Mouse (Mus musculus) granulocyte monocyte progenitor cell, adult 5-6 weeks (primary cell): Measurements from ENCODE around the gene Gm17655. TPM values are rescaled to one million over a fixed set of nuclear protein-coding genes. Genes with fewer than 3 reads are reported as not detected.
"Not testable (repeated sequence)": the region's sequence is repeated elsewhere in the genome, so short reads cannot be mapped to it uniquely, and the experiment has no call there.

Experiments
- ATAC-seq: replicated peaks from 2 replicates; pipeline ENCODE4 v1.8.0; 2016; ENCODE audit warnings: mild to moderate bottlenecking, moderate TSS enrichment, inconsistent platforms; ENCODE audit not compliant: poor library complexity, severe bottlenecking
- total RNA-seq, 2 experiments: library from RNA; stranded (forward) in 1 of 2; stranded (reverse) in 1 of 2; fragments of 200-712, 200-1000 nt in 1 of 2; fragments of >200 nt in 1 of 2; fragmentation: Nextera tagmentation in 1 of 2; gene quantifications; 2 replicates each; pipeline ENCODE4 v1.2.3; 2014 to 2017

Gm17655 gene
- total RNA-seq (2014; fragmentation: Nextera tagmentation) (5.2 and 20.4 TPM in 2 replicates), total RNA-seq (2017) (4.4 and 12.0 TPM in 2 replicates)

DNA sequence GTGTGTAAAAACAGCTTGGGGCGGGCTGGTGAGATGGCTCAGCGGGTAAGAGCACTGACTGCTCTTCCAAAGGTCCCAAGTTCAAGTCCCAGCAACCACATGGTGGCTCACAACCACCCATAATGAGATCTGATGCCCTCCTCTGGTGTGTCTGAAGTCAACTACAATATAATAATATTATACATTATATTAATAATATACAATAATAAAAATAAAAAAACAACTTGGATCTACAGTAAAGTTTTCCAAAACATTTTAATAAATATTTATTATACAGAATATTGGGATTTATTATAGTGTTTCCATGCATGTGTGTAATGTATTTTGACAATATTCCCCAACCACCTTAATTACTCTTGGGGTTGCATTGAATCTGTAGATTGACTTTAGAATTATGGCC, at the start of gene Gm17655:
Gm17655 (minus strand) TSS at position 101 of the 400 bp plus-strand sequence.
- ATAC-seq = not testable (repeated sequence)

DNA sequence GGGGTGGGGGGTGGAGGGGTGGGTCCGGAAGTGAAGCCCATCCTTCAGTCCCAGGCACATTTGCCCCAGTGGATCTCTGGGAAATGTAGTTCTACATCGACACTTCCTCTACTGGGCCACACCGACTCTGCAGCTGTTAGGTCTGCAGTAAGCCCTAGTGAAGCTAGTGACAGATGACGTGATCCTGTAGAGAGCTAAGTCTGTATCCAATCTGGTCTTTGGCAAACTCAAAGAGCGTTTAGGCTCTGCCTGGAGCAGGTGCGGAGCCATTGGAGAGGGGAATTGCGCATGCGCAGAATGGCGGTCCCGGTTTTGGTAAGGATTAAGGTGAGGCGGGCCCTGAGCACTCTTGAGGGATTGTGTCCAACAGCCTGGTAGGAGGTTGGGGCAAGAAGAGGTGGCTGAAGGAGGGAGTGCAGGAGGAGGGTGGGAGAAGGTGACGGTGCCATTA, 37.7 kb upstream of the Gm17655 start, which contains the start of gene Zfp605:
Zfp605 (plus strand) TSS at position 102 of the 451 bp plus-strand sequence.
- peak; percentile 52 for ATAC-seq

DNA sequence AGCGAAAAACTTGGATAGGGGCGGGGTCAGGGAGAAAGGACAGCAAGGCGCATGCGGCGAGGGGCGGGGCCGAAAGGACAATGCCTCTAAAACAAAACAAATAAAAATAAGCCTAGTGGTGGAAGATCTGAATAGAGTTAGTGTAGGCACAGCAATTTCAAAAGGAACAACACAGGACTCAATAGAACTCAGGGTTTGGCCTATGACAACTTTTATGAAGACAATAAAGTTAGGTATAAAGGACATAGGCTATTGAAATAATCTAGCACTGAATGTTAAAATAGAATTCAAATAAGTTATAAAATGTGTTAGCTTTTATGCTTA, 36.0 kb upstream of the Gm17655 start:
- no peak for ATAC-seq

DNA sequence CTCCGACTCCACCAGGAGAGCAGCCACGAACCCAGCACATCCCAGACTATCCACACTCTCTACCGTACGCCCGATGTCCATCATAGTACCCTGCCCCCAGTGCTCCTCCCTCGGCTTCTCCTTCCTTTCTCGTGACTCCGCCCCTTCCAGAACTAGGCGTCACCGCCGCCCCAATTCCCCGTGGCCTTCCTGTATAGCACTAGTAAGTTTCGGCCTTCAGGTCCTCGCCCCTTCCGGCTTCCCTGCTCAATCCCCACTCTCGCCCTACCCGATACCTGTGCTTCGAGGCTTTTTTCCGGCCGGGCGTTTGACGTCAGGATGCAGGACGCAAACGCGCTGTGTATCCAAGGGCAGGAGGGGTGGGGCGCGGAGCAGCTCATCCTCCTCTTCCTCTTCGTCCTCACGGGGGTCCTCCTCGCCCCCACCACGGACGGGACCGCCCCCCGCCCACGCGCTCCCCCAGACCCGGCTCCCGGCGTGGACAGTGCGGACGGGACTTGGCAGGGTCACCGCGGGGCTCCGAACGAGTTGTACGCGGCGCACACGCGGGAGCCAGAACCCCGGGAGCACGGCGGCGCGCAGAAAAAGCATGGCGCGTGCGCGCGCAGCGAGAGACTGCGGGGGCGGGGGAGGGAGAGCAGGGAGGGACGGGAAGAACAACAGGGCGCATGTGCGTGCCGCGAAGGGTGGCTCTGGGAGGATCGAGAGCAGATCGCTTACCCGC, 35.4 kb upstream of the Gm17655 start, which contains the start of gene Gtpbp6:
Gtpbp6 (minus strand) TSS at position 617 of the 724 bp plus-strand sequence.
- ATAC-seq = peak; percentile 63

DNA sequence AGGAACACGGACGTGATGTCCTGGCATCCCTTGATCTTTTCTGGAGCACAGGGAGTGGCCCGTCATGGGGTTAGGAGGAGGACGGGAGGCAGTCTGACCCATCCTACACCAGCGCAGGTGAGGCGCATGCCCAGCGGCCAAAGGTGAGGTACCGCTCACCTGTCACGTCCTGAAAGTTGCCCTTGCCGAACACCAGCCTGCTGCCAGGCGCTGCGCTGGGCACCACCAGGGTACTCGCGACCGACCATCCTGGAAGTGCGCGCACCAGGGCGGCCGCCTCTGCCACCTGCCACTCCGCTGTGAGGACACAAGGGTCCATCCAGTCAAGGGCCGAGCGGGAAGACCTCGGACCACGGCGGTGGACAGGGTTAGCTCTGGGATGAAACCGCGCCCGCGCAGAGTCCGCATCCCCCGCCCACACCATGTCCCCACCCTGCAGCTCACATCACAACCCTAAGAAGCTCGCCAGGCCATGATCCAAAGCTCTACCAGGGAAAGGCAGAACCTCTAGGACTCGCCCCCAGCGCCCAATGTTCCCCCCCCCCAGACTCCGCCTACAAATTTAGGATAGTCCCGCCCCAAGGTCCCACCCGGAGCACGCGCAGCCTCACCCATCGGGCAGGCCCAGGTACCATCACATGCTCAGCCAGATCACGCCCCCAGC, 34.7 kb upstream of the Gm17655 start:
- no peak for ATAC-seq

DNA sequence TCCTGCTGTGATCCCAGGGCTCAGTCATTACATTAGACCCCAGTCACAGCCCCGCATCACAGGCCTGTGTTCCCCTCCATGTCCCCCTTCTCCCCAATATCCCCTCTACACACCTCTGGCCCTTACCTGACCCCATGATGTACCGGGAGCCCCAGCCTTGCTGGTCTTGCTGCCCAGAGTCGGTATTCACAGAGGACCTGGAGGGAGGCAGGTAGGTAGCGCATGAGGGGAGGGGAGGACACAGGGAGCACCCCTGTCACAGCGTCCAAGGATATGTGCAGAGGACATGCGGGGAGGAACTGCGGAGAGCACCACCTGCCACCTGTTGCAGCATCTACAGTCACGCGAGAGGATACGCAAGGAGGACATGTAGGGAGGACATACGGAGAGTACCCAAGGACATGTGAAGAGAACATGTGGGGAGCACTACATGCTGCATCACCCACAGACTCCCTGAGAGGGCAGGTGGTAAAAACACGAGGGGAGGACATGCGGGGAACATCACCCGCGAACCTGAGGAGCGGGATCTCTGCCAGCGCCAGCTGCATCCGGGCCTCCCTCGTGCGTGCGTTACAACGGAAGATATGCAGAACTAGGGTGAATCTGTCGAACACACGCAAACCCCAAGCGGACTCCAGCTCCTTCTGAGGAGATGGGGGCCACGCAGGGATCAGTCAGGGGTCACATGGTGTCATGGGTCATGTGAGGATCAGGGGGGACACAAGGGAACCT, 34.0 kb upstream of the Gm17655 start:
- ATAC-seq = no peak

DNA sequence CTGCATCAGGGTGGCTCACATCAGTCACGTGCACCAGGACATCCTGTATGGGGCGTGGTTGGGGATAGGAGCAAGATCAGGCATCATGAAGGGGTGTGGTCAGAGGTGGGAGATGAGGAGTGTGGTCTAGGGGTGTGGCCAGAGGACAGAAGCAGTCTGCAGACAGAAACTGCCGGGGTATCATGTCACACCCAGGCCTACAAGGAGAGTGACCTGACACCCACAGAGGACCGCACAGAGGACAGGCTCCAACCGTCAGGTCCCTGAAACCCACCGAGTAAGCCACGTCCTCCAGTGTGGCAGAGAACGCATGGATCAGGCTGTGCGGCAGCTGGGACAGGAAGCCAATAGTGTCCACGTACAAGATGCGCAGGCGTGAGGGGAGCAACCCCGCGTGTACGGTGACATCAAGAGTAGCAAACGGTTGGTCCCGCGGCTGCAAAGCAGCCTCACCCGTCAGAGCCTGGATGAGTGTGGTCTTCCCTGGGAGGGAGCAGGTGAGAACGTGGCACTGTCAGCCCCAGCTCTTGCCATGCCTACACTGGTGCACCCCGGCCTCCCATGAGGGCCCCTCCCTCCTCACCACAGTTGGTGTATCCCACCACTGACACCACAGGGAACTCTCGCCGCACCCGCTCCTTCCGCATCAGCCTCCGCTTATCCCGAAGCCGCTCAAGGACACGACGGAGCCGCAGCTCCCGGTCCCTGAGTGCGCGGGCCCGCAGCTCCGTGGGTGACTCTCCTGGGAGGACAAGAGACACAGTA, 32.5 kb upstream of the Gm17655 start:
- no peak for ATAC-seq

DNA sequence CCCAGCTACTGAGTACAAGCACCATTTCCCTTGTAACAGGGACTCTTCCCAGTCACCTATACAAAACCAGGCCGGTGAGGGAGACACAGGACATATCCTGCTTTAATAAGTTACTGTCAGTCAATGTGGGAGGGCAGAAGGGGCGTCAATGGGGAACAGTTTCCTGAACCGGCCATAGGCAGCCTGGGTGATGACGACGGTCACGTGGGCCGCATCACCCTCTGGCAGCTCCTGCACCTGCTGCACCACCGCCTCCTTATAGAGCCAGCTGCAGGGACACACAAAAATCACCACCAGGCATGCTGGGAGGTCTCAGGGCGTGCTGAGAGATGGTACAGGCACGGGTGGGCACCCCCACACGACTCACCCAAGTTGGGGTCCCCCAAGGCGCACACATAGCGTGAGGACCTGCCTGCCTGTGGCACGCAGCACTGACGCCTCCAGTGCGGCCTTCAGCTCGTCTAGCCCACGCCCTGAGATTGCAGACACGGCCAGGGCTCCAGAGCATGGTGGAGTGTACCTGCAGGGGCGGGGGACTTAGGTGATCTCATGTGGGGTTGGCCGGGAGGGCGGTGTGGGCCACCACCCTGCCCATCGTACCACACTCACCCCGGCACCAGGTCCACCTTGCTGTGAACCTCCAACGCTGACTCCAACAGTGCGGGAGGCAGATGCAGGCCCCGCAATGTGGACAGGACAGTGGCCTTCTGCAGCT, 31.7 kb upstream of the Gm17655 start:
- no peak for ATAC-seq

DNA sequence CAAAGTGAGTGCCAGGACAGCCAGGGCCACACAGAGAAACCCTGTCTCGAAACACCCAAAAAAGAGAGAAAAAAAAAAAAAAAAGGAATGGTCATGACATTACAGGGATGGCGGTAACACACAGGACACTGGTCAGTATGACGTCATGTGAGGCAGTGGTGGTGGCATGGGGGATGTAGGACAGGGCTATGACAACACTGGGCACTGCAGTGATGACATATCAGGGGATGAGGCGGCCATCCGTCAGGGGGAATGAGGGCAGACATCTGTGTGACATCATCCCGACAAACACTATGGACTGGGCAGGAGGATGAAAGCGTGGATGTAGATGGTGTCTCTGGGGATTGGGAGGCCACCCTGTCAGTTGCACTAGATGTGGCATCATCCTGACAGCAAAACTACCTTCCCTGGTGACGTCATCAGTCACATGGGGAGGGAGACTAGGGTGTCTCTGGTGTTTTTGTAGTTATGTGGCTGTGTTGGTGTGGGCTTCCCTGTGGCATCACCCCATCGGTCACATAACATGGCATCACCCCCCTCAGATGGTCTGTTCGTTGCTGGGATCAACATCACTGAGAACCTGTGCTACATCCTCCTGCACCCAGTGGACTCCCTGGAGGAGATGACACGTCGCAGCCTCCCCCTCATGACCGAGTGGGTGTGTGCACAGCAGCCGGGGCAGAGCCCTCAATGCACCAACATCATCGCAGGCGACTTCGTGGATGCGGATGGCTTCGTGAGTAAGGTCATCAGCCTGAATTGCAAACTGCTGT, 30.7 kb upstream of the Gm17655 start:
- no peak for ATAC-seq

DNA sequence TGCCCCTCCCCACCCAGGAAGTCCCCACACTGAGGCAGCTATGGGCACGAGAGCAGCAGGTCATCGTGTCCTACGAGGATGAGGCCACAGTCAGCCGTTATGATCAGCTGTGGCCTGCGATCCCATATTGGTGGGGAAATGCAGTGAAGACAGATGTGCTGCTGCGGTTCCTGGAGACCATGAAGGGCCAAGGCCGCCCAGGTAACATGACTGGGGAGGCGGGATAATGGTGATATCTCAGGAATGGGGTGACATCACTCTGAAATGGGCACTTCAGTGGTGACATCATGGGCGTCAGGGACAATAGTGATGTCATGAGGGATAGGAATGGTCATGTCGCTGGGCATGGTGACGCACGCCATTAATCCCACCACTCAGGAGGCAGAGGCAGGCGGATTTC, 30.1 kb upstream of the Gm17655 start:
- no peak for ATAC-seq

DNA sequence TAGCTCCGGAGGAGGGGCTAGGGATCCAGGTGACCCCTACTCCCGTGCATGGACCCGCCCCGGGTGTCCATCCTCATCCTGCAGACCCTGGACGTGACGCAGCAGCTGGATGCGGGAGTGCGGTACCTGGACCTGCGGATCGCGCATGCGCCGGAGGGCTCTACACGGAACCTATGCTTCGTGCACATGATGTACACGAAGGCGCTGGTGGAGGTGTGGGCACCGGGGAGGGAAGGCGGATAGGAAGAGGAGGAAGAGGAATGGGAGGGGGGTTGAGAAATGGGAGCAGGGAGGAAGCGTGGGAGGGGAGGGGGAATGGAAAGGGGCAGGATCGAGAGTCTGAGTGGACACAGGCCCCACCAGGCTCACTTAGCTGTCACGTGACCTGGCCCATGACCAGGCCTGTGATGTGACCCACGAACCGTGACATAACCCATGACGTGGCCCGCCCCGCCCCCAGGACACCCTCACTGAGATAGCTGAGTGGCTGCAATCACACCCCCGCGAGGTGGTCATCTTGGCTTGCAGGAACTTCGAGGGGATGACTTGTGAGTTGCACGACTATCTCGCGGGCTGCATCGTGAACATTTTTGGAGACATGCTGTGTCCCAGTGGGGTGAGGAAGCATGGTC, 29.5 kb upstream of the Gm17655 start:
- ATAC-seq = peak; percentile 38

DNA sequence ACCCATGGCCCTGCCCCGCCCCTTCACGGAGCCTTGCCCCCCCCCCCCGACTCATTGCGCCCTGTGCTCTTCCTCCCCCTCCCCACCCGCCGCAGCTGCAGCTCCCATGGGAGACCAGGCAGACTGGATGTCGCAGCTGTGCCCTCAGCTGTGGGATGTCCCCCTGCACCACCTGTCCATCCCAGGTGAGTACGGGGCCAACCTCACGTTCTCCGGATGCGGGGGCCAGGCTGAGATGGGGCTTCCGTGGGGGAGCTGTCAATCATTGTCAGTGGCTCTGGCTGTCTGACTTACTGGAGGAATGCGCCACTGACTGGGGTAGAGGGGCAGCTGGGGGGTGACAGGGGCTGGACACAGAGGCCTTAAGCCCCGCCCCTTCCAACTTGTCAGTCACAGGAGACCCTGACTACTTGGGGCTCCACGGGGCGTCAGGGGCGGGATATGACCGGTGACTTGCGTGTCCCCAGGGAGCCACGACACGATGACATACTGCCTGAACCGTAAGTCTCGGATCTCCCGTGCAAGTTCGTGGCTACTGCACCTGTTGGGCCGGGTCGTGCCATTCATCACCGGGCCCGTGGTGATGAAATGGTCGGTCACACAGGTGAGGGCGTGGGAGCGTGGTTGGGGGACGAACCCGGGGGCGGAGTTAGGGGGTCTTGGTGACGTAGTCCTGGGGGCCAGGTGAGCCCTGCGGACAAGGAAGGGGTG, 28.8 kb upstream of the Gm17655 start:
- peak; percentile 47 for ATAC-seq

DNA sequence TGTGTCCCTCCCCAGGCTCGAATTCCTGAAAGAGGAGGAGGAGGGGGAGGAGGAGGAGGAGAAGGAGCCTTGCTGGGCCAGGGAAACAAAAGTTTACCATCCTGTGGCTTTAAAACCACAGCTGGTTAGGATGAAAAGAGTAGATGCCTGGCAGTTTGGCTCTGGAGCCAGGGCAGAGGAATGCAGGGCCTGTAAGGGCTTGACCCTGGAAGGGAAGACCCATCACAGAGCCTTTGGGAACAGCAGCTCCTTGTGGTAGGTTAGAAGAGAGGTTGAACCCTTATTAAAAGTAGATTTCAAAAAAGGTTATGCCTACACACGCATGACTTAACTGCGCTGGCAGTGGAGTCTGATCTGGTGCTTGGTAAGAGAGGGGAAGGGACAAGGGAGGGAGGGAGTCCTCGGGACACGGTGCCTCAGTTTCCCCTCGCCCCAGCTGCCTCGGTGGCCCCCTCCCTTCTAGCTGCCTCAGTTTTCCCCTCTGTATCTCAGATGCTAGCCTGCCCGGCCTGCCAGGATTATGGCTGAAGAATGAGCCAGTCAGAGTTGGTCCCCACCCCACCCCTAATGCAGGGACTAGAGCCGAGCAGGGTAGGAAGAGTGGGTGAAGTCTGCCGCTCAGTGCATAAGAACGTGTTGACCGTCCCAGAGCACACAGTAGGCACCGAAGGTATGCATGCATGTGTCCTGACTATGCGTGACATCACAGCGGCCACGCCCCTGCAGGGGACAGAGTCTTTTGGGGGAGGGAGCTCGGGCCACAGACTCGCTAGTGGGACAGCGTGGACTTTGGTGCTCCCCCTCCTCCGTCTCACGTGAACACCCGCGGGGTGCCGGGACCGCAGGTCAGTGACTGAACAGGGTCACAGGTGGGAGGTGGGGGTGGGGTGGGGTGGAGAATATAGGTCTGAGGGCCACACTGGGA, 27.6 kb upstream of the Gm17655 start, which contains the start of gene Plcxd1:
Plcxd1 (plus strand) TSS at position 314 of the 925 bp plus-strand sequence.
- ATAC-seq = no peak

DNA sequence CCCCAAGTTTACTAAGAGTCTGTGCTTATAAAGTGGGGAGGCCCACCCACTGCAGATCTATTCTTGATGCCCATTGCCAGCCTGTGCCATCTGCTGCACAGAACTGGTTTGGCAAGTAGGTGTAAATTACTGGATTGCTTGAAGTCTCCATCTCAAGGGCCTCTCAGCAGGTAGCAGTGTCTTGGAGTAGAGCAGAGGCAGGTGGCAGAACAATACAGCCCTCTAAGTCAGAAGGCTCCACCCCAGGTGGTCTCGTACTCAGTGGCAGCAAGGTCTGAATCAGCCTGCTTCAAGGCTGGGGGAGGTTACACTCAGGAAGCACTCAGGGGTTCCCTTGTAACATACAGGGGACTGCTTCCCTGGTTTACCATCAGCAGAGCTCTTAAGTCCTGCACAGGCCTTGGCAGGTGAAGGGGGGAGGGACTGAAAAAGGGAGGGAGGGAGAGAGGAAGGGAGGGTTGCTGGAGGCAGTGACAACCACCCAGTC, 26.7 kb upstream of the Gm17655 start:
- ATAC-seq = no peak

DNA sequence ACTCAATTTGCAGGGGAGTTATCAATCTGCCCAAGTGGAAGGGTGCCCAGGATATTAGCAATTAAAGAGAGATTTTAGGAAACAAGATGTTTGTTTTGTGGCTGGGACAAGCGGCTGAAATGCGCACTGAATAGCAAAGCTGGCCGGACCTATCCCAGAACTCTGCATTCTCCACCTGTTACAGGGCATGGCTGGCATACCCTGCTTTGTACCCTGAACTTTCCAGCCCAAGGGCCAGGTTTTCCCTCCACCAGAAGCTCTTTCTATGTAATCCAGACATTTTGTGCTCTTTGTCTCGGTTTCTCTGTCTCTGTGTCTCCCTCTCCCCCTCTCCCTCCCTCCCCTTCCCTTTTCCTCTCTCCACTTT, 22.5 kb upstream of the Gm17655 start:
- ATAC-seq = peak; percentile 20

DNA sequence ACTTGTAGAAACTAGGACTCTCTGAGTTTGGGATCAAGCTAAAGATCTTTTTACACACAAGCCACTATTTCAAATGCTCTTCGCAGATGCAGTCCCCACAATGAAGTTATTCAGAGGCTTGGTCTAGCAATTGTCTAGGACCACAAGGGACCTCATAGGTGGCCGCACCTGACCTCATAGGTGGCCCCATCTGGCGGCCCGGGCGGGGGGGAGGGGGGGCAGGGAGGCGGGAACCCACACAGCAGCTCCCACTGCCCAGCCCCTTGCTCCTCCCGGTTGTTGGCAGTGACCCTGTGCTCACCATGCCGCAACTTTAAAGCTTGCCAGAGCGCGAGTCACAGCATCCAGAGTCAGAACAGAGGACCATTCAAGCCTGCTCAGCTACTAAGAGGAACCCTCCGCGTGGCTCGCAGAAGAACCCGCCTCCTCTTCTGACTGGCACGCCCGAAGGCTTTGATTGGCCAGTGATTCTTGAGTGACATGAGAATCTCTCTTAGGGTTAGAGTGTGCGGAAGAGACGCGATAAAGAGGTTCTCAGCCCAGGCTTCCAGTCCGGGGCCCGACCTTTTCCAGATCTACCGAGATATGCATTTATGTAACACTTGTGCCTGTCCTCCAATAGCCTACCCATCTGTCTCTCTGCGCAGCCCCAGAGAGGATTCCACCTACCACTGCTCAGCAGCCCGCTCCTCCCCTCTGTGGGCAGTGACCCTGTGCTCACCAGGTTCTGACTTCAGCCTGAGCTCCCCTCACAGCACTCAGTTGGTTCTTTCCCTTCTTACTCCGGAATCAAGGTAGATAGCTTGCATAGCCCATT, 21.9 kb upstream of the Gm17655 start, which contains the start of gene Gm35315:
Gm35315 (minus strand) TSS at position 391 of the 817 bp plus-strand sequence.
- ATAC-seq = peak; percentile 98
